Mouse (Mus musculus): Measurements from ENCODE around the gene Aldh1l2. TPM values are rescaled to one million over a fixed set of nuclear protein-coding genes. Genes with fewer than 3 reads are reported as not detected.
"Not testable (repeated sequence)": the region's sequence is repeated elsewhere in the genome, so short reads cannot be mapped to it uniquely, and the experiment has no call there.

The Aldh1l2 gene
- polyA plus RNA-seq, 1 experiment from 2014 or later = 6.5 TPM

DNA sequence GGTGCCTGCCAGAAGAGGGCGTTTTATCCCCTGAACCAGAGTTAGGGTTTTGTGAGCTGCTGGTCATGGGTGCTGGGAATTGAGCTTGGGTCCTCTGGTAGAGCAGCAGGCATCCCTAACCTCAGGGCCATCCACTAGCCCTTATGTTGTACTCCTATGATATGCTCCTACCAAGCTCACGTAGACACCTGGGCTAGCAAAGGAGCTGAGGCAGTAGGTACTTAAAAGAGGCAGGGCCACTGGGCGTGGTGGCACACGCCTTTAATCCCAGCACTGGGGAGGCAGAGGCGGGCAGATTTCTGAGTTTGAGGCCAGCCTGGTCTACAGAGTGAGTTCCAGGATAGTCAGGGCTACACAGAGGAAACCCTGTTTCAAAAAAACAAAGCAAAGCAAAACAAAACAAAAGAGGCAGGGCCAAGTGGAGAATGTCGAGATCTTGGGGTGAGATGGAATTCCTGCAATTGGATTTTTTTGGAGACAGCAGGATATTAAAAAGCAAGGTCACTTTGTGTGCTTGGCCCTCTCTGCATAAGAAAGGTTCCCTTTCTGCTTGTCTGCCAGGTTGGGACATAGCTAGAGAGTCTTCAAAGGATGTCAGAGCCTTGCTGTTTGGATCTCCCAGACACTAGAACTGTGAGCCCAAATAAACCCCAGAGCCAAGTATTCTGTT, 5.5 kb upstream of the Aldh1l2 start:
- H3K27me3 ChIP-seq (ENCODE audit: control insufficient read depth, insufficient read depth, low read length) = no peaks in the 10 kb centered on the region
- H3K4me3 ChIP-seq (ENCODE audit: low read depth, low read length) = no peak overlapping the region
- H3K4me1 ChIP-seq (ENCODE audit: control insufficient read depth, insufficient read depth, low read length) = peaks cover under 1% of the 10 kb centered on the region; the same call in 1 of the 2 replicates
- 74% methylated on average over 6 of the region's 6 CpGs for WGBS
- no peaks in the 10 kb centered on the region for H3K9me3 ChIP-seq (ENCODE audit: control insufficient read depth, low read length)
- DNase-seq (ENCODE audit: low spot score, missing footprints) (no peak), ATAC-seq (ENCODE audit: low FRiP score) (no peak)
- H3K4me2 ChIP-seq = no peak overlapping the region
- H3K9ac ChIP-seq (ENCODE audit: low read length) = no peak overlapping the region
- no peaks in the 10 kb centered on the region for H3K36me3 ChIP-seq (ENCODE audit: control insufficient read depth, insufficient read depth, low read length)
- no peak overlapping the region for H3K27ac ChIP-seq (ENCODE audit: low read depth, low read length)

- DNase-seq (ENCODE audit: low spot score, missing footprints) (no peak), ATAC-seq (ENCODE audit: low FRiP score) (no peak)
- no peaks in the 10 kb centered on the region for H3K36me3 ChIP-seq (ENCODE audit: control insufficient read depth, insufficient read depth, low read length)
- no peaks in the 10 kb centered on the region for H3K9me3 ChIP-seq (ENCODE audit: control insufficient read depth, low read length)
- WGBS = 14% methylated on average over 1 of the region's 1 CpGs
- H3K4me1 ChIP-seq (ENCODE audit: control insufficient read depth, insufficient read depth, low read length) = no peaks in the 10 kb centered on the region; the same call in 1 of the 2 replicates
- no peaks in the 10 kb centered on the region for H3K27me3 ChIP-seq (ENCODE audit: control insufficient read depth, insufficient read depth, low read length)
- no peak overlapping the region for H3K4me3 ChIP-seq (ENCODE audit: low read depth, low read length)
- no peak overlapping the region for H3K27ac ChIP-seq (ENCODE audit: low read depth, low read length)
- no peak overlapping the region for H3K4me2 ChIP-seq
- H3K9ac ChIP-seq (ENCODE audit: low read length) = no peak overlapping the region
These were observed 2.5 kb upstream of the Aldh1l2 start for GRCm38 (mm10) chr10:83536436-83536835.

DNA sequence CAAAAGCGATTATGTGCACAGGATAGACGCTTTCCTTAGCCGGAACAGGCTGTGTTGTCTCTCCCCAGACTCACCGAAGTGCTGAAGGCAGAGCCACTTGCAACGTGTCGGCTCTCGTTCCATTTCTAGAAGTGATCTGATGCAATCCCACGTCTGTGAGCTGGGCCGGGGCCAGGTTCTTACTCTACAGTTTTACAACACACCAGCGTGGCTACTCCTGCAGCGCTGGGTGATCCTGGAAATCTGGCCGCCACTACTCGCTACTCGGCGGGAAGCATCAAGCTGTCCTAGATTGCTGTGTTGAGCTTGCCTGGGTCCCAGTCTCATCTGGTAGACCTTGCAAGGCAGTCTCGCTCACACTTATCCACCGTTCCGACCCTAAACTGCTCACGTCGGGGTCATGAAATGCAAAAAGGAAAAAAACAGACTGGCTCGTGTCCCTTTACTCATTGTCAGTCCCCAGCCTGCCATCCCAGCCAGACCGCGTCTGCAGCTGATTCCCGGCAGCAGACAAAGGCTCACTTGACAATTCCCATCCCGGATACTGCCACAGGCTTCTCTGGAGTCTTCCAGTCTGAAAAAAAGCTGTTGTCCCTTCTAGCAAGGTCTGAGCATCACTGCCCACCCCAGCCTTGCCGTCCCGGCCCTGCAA, 556 bp downstream of the Aldh1l2 start:
- no peak for DNase-seq (ENCODE audit: low spot score, missing footprints)
- Histone ChIP-seq H3K4me3 (ENCODE audit: low read depth, low read length) (peak overlapping the region; percentile 49), H3K4me2 (peak overlapping the region; percentile 78), H3K9ac (ENCODE audit: low read length) (peak overlapping the region; percentile 65), H3K27me3 (ENCODE audit: control insufficient read depth, insufficient read depth, low read length) (no peaks in the 10 kb centered on the region), H3K4me1 (ENCODE audit: control insufficient read depth, insufficient read depth, low read length) (no peaks in the 10 kb centered on the region; the same call in 1 of the 2 replicates), H3K36me3 (ENCODE audit: control insufficient read depth, insufficient read depth, low read length) (no peaks in the 10 kb centered on the region), H3K9me3 (ENCODE audit: control insufficient read depth, low read length) (no peaks in the 10 kb centered on the region), H3K27ac (ENCODE audit: low read depth, low read length) (0 out of 2 replicates have a peak overlapping the region, but pooled peaks have one; percentile 10)
- ATAC-seq (ENCODE audit: low FRiP score) = no peak; the same call in 1 of the 2 replicates
- WGBS = 6% methylated on average over 27 of the region's 27 CpGs

DNA sequence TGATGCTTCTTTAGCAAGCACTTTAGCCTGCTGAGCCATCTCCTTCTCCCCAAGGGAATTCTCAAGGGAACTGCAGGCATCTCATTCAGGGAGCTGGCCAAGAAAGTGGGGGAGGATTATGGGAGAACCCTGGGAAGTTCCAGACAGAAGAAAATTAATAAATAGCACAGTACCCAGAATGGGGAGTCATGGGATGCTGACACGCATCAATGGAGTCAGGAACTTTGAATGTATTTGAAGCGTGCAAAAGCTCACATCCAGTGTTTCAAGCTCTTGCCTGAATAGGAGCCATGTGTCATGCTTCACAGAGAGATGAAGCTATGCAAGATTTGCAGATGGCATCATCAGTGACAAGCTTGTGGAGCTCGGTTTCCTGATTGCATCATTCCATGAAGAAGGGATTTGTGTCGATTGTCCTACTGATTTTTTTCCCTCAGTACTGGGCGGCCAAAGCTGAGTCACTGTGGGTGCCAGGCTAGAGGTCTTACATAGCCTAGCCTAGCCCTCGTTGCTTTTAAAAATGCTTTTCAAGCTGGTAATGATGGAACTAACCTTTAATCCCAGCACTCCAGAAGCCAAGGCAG, 3.5 kb downstream of the Aldh1l2 start:
- Histone ChIP-seq H3K9me3 (ENCODE audit: control insufficient read depth, low read length) (no peaks in the 10 kb centered on the region), H3K4me1 (ENCODE audit: control insufficient read depth, insufficient read depth, low read length) (no peaks in the 10 kb centered on the region; the same call in 1 of the 2 replicates), H3K36me3 (ENCODE audit: control insufficient read depth, insufficient read depth, low read length) (no peaks in the 10 kb centered on the region), H3K9ac (ENCODE audit: low read length) (no peak overlapping the region), H3K27ac (ENCODE audit: low read depth, low read length) (no peak overlapping the region), H3K4me2 (no peak overlapping the region), H3K4me3 (ENCODE audit: low read depth, low read length) (no peak overlapping the region), H3K27me3 (ENCODE audit: control insufficient read depth, insufficient read depth, low read length) (no peaks in the 10 kb centered on the region)
- WGBS = 86% methylated on average over 6 of the region's 6 CpGs
- ATAC-seq (ENCODE audit: low FRiP score) = no peak
- DNase-seq (ENCODE audit: low spot score, missing footprints) = no peak

DNA sequence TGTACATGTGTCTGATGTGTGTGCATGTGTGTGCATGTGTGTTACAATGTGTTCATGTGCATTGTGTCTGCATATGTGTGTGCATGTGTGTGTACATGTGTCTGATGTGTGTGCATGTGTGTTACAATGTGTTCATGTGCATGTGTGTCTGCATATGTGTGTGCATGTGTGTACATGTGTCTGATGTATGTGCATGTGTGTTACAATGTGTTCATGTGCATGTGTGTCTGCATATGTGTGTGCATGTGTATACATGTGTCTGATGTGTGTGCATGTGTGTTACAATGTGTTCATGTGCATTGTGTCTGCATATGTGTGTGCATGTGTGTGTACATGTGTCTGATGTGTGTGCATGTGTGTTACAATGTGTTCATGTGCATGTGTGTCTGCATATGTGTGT, 9.7 kb downstream of the Aldh1l2 start:
- not testable (repeated sequence) for H3K9me3 ChIP-seq (ENCODE audit: control insufficient read depth, low read length); H3K4me2 ChIP-seq; H3K27me3 ChIP-seq (ENCODE audit: control insufficient read depth, insufficient read depth, low read length); DNase-seq (ENCODE audit: low spot score, missing footprints); H3K36me3 ChIP-seq (ENCODE audit: control insufficient read depth, insufficient read depth, low read length); ATAC-seq (ENCODE audit: low FRiP score); H3K4me1 ChIP-seq (ENCODE audit: control insufficient read depth, insufficient read depth, low read length); H3K4me3 ChIP-seq (ENCODE audit: low read depth, low read length); H3K27ac ChIP-seq (ENCODE audit: low read depth, low read length); H3K9ac ChIP-seq (ENCODE audit: low read length)

DNA sequence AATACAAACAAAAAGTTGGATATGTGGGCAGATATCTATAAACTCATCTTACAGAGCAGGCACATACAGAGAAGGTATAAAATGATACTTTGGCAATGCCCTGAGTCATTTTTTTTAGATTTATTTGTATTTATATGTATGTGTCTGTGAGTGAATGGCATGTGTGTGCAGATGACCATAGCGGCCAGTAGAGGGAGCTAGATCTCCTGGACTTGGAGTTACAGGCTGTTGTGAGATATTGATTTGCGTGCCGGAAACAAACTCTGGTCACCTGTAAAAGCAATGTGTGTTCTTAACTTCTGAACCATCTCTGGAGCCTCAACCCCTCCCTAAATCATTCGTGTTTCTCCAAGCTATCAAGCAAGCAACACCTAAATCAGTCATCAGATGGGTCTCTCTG, 12.9 kb downstream of the Aldh1l2 start:
- no peak overlapping the region for H3K9ac ChIP-seq (ENCODE audit: low read length)
- no peak overlapping the region for H3K4me3 ChIP-seq (ENCODE audit: low read depth, low read length)
- H3K9me3 ChIP-seq (ENCODE audit: control insufficient read depth, low read length) = no peaks in the 10 kb centered on the region
- H3K27me3 ChIP-seq (ENCODE audit: control insufficient read depth, insufficient read depth, low read length) = no peaks in the 10 kb centered on the region
- H3K27ac ChIP-seq (ENCODE audit: low read depth, low read length) = no peak overlapping the region
- ATAC-seq (ENCODE audit: low FRiP score) (no peak), DNase-seq (ENCODE audit: low spot score, missing footprints) (no peak)
- no peaks in the 10 kb centered on the region for H3K36me3 ChIP-seq (ENCODE audit: control insufficient read depth, insufficient read depth, low read length)
- no peaks in the 10 kb centered on the region for H3K4me1 ChIP-seq (ENCODE audit: control insufficient read depth, insufficient read depth, low read length)
- H3K4me2 ChIP-seq = no peak overlapping the region
- 76% methylated on average over 4 of the region's 4 CpGs for WGBS

GRCm38 (mm10) chr10:83513736-83514135, 20.2 kb downstream of the Aldh1l2 start:
- 86% methylated on average over 8 of the region's 8 CpGs for WGBS
- no peak overlapping the region for H3K27ac ChIP-seq (ENCODE audit: low read depth, low read length)
- no peaks in the 10 kb centered on the region for H3K9me3 ChIP-seq (ENCODE audit: control insufficient read depth, low read length)
- ATAC-seq (ENCODE audit: low FRiP score) (no peak), DNase-seq (ENCODE audit: low spot score, missing footprints) (no peak)
- no peaks in the 10 kb centered on the region for H3K4me1 ChIP-seq (ENCODE audit: control insufficient read depth, insufficient read depth, low read length)
- no peak overlapping the region for H3K9ac ChIP-seq (ENCODE audit: low read length)
- no peaks in the 10 kb centered on the region for H3K36me3 ChIP-seq (ENCODE audit: control insufficient read depth, insufficient read depth, low read length)
- no peaks in the 10 kb centered on the region for H3K27me3 ChIP-seq (ENCODE audit: control insufficient read depth, insufficient read depth, low read length)
- no peak overlapping the region for H3K4me3 ChIP-seq (ENCODE audit: low read depth, low read length)
- no peak overlapping the region for H3K4me2 ChIP-seq

DNA sequence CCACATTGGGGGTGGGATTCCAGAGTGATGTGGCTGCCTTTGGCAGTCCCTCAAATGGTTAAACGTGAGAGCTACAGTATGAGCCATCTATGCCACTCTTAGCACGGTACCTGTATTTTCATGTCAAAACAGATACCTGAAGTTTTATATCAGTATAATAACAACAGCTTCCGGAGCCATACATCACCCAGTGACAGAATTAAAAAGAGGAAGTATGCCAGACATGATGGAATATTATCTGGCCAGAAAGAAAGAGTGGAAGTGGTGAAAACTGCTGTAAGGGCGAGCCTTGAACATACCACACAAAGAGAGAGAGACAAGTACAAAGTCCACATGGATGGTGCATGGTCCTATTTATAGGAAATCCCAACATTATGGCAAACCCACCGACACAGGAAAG, 22.6 kb downstream of the Aldh1l2 start:
- H3K36me3 ChIP-seq (ENCODE audit: control insufficient read depth, insufficient read depth, low read length) = no peaks in the 10 kb centered on the region
- H3K27ac ChIP-seq (ENCODE audit: low read depth, low read length) = no peak overlapping the region
- no peaks in the 10 kb centered on the region for H3K9me3 ChIP-seq (ENCODE audit: control insufficient read depth, low read length)
- no peak overlapping the region for H3K9ac ChIP-seq (ENCODE audit: low read length)
- no peak overlapping the region for H3K4me3 ChIP-seq (ENCODE audit: low read depth, low read length)
- no peak for DNase-seq (ENCODE audit: low spot score, missing footprints)
- WGBS = 84% methylated on average over 5 of the region's 5 CpGs
- no peak for ATAC-seq (ENCODE audit: low FRiP score)
- no peaks in the 10 kb centered on the region for H3K27me3 ChIP-seq (ENCODE audit: control insufficient read depth, insufficient read depth, low read length)
- H3K4me2 ChIP-seq = no peak overlapping the region
- H3K4me1 ChIP-seq (ENCODE audit: control insufficient read depth, insufficient read depth, low read length) = no peaks in the 10 kb centered on the region

DNA sequence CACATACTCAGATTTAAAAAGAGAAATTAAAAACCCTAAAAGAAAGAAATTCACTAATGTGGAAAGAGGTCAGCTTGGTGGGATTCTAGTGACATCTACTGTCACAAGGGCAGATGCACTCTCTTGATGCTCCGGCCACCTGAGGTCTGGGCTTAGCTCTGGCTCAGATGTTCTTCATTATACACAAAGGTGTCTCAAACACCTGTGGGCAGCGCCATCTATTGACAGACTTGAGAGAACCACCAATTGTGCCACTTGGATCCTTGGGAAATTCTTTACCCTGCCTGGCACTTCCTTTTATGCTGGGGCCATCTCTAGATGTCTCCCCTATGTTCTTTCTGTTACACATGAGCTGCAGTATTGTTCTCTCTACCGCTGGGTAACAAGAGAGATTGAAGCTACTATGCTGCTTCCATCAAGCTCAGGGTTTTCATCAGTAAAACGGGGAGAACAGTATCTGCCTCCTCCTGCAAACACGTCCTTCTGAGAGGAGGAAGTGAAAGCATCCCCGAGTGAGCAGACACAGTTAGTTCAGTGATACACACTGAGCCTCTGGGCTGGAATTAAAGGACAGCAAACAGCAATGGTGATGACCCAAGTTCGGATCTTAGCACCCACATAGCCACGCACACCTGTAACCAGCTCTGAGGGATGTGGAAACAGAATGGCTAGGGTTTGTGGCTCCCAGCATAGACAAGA, 24.8 kb downstream of the Aldh1l2 start:
- Histone ChIP-seq H3K4me2 (no peak overlapping the region), H3K27ac (ENCODE audit: low read depth, low read length) (no peak overlapping the region), H3K36me3 (ENCODE audit: control insufficient read depth, insufficient read depth, low read length) (no peaks in the 10 kb centered on the region), H3K9me3 (ENCODE audit: control insufficient read depth, low read length) (no peaks in the 10 kb centered on the region), H3K4me1 (ENCODE audit: control insufficient read depth, insufficient read depth, low read length) (no peaks in the 10 kb centered on the region), H3K4me3 (ENCODE audit: low read depth, low read length) (no peak overlapping the region), H3K27me3 (ENCODE audit: control insufficient read depth, insufficient read depth, low read length) (no peaks in the 10 kb centered on the region), H3K9ac (ENCODE audit: low read length) (no peak overlapping the region)
- DNase-seq (ENCODE audit: low spot score, missing footprints) (no peak), ATAC-seq (ENCODE audit: low FRiP score) (no peak)
- WGBS = 62% methylated on average over 8 of the region's 8 CpGs
